Mouse (Mus musculus) spleen, adult 2 months (tissue): ENCODE measurements around the gene Spr.
"Not testable (repeated sequence)": the region's sequence is repeated elsewhere in the genome, so short reads cannot be mapped to it uniquely, and the experiment has no call there.

Experiments used
- CTCF ChIP-seq: fragments of 200-500 bp; IDR thresholded peaks from 2 replicates; pipeline ENCODE4 v1.5.1; 2011; ENCODE audit warnings: mild to moderate bottlenecking, inconsistent platforms; ENCODE audit not compliant: insufficient read depth, insufficient read length, insufficient replicate concordance; ENCODE audit errors: extremely low read depth
- POLR2A ChIP-seq: fragments of 200-500 bp; IDR thresholded peaks from 2 replicates; pipeline ENCODE4 v1.6.1; 2011; ENCODE audit warnings: low read depth, low read length, inconsistent platforms

DNA sequence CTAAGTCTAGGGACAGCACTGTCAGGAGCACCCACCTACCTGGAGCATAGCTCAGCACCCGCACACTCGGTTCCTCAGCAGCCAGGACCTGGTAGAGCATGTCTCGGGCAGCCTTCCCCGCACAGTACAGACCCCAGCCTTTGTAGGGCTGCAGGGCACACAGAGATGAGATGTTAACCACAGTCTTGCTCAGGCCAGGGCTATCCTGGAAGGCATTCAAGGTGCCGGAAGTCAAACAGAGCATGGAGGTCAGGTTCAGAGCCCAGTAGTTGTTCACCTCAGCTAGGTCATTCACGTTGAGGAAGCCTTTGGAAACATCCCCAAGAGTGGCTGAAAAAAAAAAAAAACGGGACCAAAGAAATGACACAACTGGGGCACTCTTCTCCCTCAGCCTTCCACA is 782 bp downstream of the Spr start:
- TF ChIP-seq CTCF, POLR2A: not testable (repeated sequence)
